Comparison of ENCODE assay signal across 24 mouse cellular contexts in the genomic region with DNA sequence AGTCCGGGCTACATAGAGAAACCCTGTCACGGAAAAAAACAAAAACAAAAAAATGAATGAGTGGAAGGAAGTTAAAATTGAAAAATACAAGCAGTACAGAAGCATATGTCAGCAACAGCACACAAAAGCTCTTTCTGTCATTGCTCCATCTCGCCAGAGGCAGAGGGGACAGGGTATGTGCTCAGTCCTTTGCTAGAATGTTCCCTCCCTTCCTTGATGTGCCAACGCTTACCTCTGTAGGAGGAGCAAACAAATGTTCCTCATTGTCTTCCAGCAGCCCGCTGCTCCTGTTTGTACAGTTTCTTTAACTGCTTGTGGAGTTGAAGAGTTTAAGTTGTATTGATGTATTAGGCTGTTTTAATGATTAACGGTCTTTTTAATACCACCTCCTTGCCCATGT. TPM values are rescaled to one million over a fixed set of nuclear protein-coding genes. Genes with fewer than 3 reads are reported as not detected.
DNase-seq lines count a peak whose midpoint lies in the region; ATAC-seq and TF ChIP-seq lines count a peak whose summit lies in the region.
"Had no signal": no experiment of that assay in that cellular context is flagged by ENCODE, and none has a peak within 500 bp of the region (broad histone marks: within the 10 kb centered on the region; RNA-seq: fewer than 3 reads in every experiment).

No protein-coding gene starts in this region.

- no peak for ATAC-seq in forebrain, embryonic 12.5 days (ENCODE audit: low FRiP score)
- peak; percentile 42; the same call in 1 of the 2 replicates for ATAC-seq in liver, postnatal 0 days
- no peak for ATAC-seq in embryonic facial prominence, embryonic 15.5 days (ENCODE audit: insufficient number of reproducible peaks, low FRiP score, low TSS enrichment, low read depth)
- ATAC-seq: forebrain, embryonic 15.5 days; inflammation-experienced regulatory T-cells, adult 6 months; midbrain, embryonic 16.5 days had no signal

- no peaks in the 10 kb centered on the region for H3K9me3 ChIP-seq in forebrain, embryonic 10.5 days
- H3K9me3 ChIP-seq in forebrain, embryonic 12.5 days: no peaks in the 10 kb centered on the region
- H3K9me3 ChIP-seq in liver, postnatal 0 days (ENCODE audit: low read length): no peaks in the 10 kb centered on the region
- no peaks in the 10 kb centered on the region for H3K9me3 ChIP-seq in embryonic facial prominence, embryonic 15.5 days (replicated peaks)
- H3K9me3 ChIP-seq: forebrain, embryonic 15.5 days; limb, embryonic 13.5 days; liver, embryonic 15.5 days; midbrain, embryonic 10.5 days had no signal

- H3K9ac ChIP-seq in forebrain, embryonic 12.5 days: no peak overlapping the region
- no peak overlapping the region for H3K9ac ChIP-seq in liver, postnatal 0 days (replicated peaks)
- no peak overlapping the region for H3K9ac ChIP-seq in embryonic facial prominence, embryonic 15.5 days
- H3K9ac ChIP-seq: forebrain, embryonic 15.5 days; hindbrain, embryonic 14.5 days; limb, embryonic 13.5 days; liver, embryonic 15.5 days had no signal

- no peak for TF ChIP-seq CTCF in liver, postnatal 0 days (IDR thresholded peaks at IDR 0.05; ENCODE audit: low read depth)

- H3K27ac ChIP-seq in forebrain, embryonic 10.5 days: peak overlapping the region; percentile 56; the same call in 1 of the 2 replicates
- no peak overlapping the region for H3K27ac ChIP-seq in forebrain, embryonic 12.5 days
- peak overlapping the region; percentile 69 for H3K27ac ChIP-seq in liver, postnatal 0 days (ENCODE audit: low read depth)
- H3K27ac ChIP-seq in embryonic facial prominence, embryonic 15.5 days (replicated peaks): peak overlapping the region; percentile 51
- H3K27ac ChIP-seq: forebrain, embryonic 15.5 days; hindbrain, embryonic 14.5 days; kidney, postnatal 0 days had no signal

- DNase-seq in forebrain, embryonic 10.5 days (ENCODE audit: extremely low spot score, low spot score): no peak
- DNase-seq in liver, postnatal 0 days: no peak
- no peak for DNase-seq in liver
- DNase-seq in natural killer cell, adult 2 months (ENCODE audit: low spot score in 2 of 2): no peak
- DNase-seq in cerebellum, postnatal 14 days: no peak
- DNase-seq: adrenal gland, postnatal 14 days; cerebellum, adult 8-10 months; gastrocnemius, postnatal 14 days; kidney, adult 2 months; layer of hippocampus, postnatal 36 days; right cerebral cortex, postnatal 4 days; thymus, adult 18-20 months; thymus, postnatal 36 days had no signal

- peaks cover 4% of the 10 kb centered on the region; the same call in 1 of the 2 replicates for H3K36me3 ChIP-seq in forebrain, embryonic 10.5 days (replicated peaks)
- no peaks in the 10 kb centered on the region for H3K36me3 ChIP-seq in forebrain, embryonic 12.5 days (replicated peaks)
- H3K36me3 ChIP-seq in liver, postnatal 0 days (replicated peaks; ENCODE audit: insufficient read depth, low read length): no peaks in the 10 kb centered on the region
- no peaks in the 10 kb centered on the region for H3K36me3 ChIP-seq in embryonic facial prominence, embryonic 15.5 days
- H3K36me3 ChIP-seq: forebrain, embryonic 15.5 days; liver, embryonic 15.5 days; midbrain, embryonic 10.5 days had no signal

- H3K4me2 ChIP-seq in forebrain, embryonic 12.5 days: no peak overlapping the region
- no peak overlapping the region for H3K4me2 ChIP-seq in liver, postnatal 0 days (ENCODE audit: low read depth, low read length)
- no peak overlapping the region for H3K4me2 ChIP-seq in embryonic facial prominence, embryonic 15.5 days (replicated peaks)
- H3K4me2 ChIP-seq: forebrain, embryonic 15.5 days; hindbrain, embryonic 14.5 days; liver, embryonic 15.5 days had no signal

- WGBS in forebrain, embryonic 10.5 days: 70% methylated on average over 6 of the region's 6 CpGs
- WGBS in forebrain, embryonic 12.5 days: 54% methylated on average over 6 of the region's 6 CpGs
- WGBS in liver, postnatal 0 days (ENCODE audit: insufficient replicate concordance): 59% methylated on average over 6 of the region's 6 CpGs
- 35% methylated on average over 6 of the region's 6 CpGs for WGBS in embryonic facial prominence, embryonic 15.5 days

- TF ChIP-seq EP300 in liver, postnatal 0 days (IDR thresholded peaks at IDR 0.05; ENCODE audit: low read depth): no peak

- no peak overlapping the region for H3K4me3 ChIP-seq in forebrain, embryonic 10.5 days
- no peak overlapping the region for H3K4me3 ChIP-seq in forebrain, embryonic 12.5 days (replicated peaks)
- no peak overlapping the region for H3K4me3 ChIP-seq in liver, postnatal 0 days (ENCODE audit: low read depth, low read length)
- H3K4me3 ChIP-seq in embryonic facial prominence, embryonic 15.5 days (replicated peaks): no peak overlapping the region
- H3K4me3 ChIP-seq: forebrain, embryonic 15.5 days; limb, embryonic 13.5 days; liver, embryonic 15.5 days; midbrain, embryonic 10.5 days; myocyte had no signal

- H3K4me1 ChIP-seq in forebrain, embryonic 10.5 days: peaks cover 78% of the 10 kb centered on the region
- peaks cover 44% of the 10 kb centered on the region for H3K4me1 ChIP-seq in forebrain, embryonic 12.5 days
- peaks cover 44% of the 10 kb centered on the region for H3K4me1 ChIP-seq in liver, postnatal 0 days (ENCODE audit: insufficient read depth)
- H3K4me1 ChIP-seq in embryonic facial prominence, embryonic 15.5 days: peaks cover 52% of the 10 kb centered on the region

- no peaks in the 10 kb centered on the region for H3K27me3 ChIP-seq in forebrain, embryonic 10.5 days (ENCODE audit: poor library complexity, severe bottlenecking)
- no peaks in the 10 kb centered on the region for H3K27me3 ChIP-seq in forebrain, embryonic 12.5 days
- H3K27me3 ChIP-seq in liver, postnatal 0 days (ENCODE audit: insufficient read depth, low read length): no peaks in the 10 kb centered on the region
- H3K27me3 ChIP-seq in embryonic facial prominence, embryonic 15.5 days: no peaks in the 10 kb centered on the region
- H3K27me3 ChIP-seq: forebrain, embryonic 15.5 days; limb, embryonic 13.5 days; liver, embryonic 15.5 days had no signal

RNA-seq across cellular contexts. Expression of a gene that starts 37.3 kb away (rescaled TPM):
- 22.9 and 24.2 TPM in 2 replicates for polyA plus RNA-seq in forebrain, embryonic 10.5 days (2016; fragmentation: Nextera tagmentation; extraction: Ambion mirVana)
- polyA plus RNA-seq in forebrain, embryonic 12.5 days (2016; fragmentation: Nextera tagmentation; extraction: Ambion mirVana): 21.3 and 22.9 TPM in 2 replicates
- 2.5 and 2.9 TPM in 2 replicates for polyA plus RNA-seq in liver, postnatal 0 days (2015; fragmentation: Nextera tagmentation; extraction: Ambion mirVana)
- polyA plus RNA-seq in embryonic facial prominence, embryonic 15.5 days (2015; fragmentation: Nextera tagmentation; extraction: Ambion mirVana): 22.2 and 22.7 TPM in 2 replicates
